Mouse (Mus musculus) brain, embryonic 14.5 days (tissue): ENCODE data around the gene Acsbg2.

ENCODE experiments used
- CTCF ChIP-seq: fragments of 200-500 bp; IDR thresholded peaks from 2 replicates; pipeline ENCODE4 v1.5.1; 2012; ENCODE audit warnings: inconsistent platforms, mild to moderate bottlenecking, moderate library complexity, borderline replicate concordance; ENCODE audit not compliant: insufficient read depth, insufficient read length; ENCODE audit errors: extremely low read depth
- POLR2A ChIP-seq: fragments of 200-500 bp; IDR thresholded peaks from 2 replicates; pipeline ENCODE4 v1.6.1; 2012; ENCODE audit warnings: mild to moderate bottlenecking, inconsistent platforms, borderline replicate concordance; ENCODE audit not compliant: poor library complexity, insufficient read depth, insufficient read length, severe bottlenecking; ENCODE audit errors: extremely low read depth

- no peak for TF ChIP-seq CTCF
- TF ChIP-seq POLR2A: no peak
Measured at GRCm38 (mm10) chr17:56814316-56815056, 59.8 kb downstream of the Acsbg2 start.
